Mouse (Mus musculus) erythroid progenitor cell, adult 5-6 weeks (primary cell): ENCODE data around the gene Rab5c. TPM values are rescaled to one million over a fixed set of nuclear protein-coding genes. Genes with fewer than 3 reads are reported as not detected.
A peak's percentile ranks its signal among the peaks of the same experiment; 100 is the strongest.

Experiments used
- ATAC-seq: replicated peaks from 2 replicates; pipeline ENCODE4 v1.8.0; 2016; ENCODE audit warnings: moderate number of reproducible peaks, mild to moderate bottlenecking, moderate TSS enrichment, inconsistent platforms; ENCODE audit not compliant: poor library complexity, low FRiP score, severe bottlenecking
- total RNA-seq, 2 experiments: library from RNA; stranded (forward) in 1 of 2; stranded (reverse) in 1 of 2; fragments of 150-400 nt in 1 of 2; fragments of 186-747, 209-891 nt in 1 of 2; gene quantifications; 2 replicates each; pipeline versions ENCODE4 v1.2.3 to v1.2.4; 2015 to 2017; ENCODE audit warnings: low replicate concordance in 2 of 2

The Rab5c gene
- total RNA-seq (2015; ENCODE audit: low replicate concordance) (99.8 and 136 TPM in 2 replicates), total RNA-seq (2017; ENCODE audit: low replicate concordance) (80.2 and 110 TPM in 2 replicates)

GRCm38 (mm10) chr11:100738066-100738604, at the start of gene Rab5c:
Gene Rab5c (minus strand): TSS chr11:100738215.
- ATAC-seq, result peak; percentile 88

GRCm38 (mm10) chr11:100785774-100786173, 47.8 kb upstream of the Rab5c start:
- ATAC-seq, result no peak

GRCm38 (mm10) chr11:100784286-100784685, 46.3 kb upstream of the Rab5c start:
- no peak for ATAC-seq

- no peak for ATAC-seq
Measured at GRCm38 (mm10) chr11:100782568-100782967, 44.6 kb upstream of the Rab5c start.

- no peak for ATAC-seq
Measured at GRCm38 (mm10) chr11:100781763-100782475, 43.9 kb upstream of the Rab5c start.

GRCm38 (mm10) chr11:100780247-100780646, 42.2 kb upstream of the Rab5c start:
- no peak for ATAC-seq

- no peak for ATAC-seq
Measured at GRCm38 (mm10) chr11:100778069-100778468, 40.1 kb upstream of the Rab5c start.

- ATAC-seq, result no peak
Measured at GRCm38 (mm10) chr11:100775921-100776320, 37.9 kb upstream of the Rab5c start.

GRCm38 (mm10) chr11:100774261-100774660, 36.2 kb upstream of the Rab5c start:
- ATAC-seq, result no peak

- peak; percentile 41; the same call in 1 of the 2 replicates for ATAC-seq
Measured at GRCm38 (mm10) chr11:100770646-100771408, 32.8 kb upstream of the Rab5c start, which contains the start of gene Ghdc. Gene Ghdc (minus strand): TSS chr11:100770957.

GRCm38 (mm10) chr11:100769980-100770379, 32.0 kb upstream of the Rab5c start:
- no peak for ATAC-seq

GRCm38 (mm10) chr11:100767871-100768270, 29.9 kb upstream of the Rab5c start:
- no peak for ATAC-seq

- ATAC-seq, result no peak
Measured at GRCm38 (mm10) chr11:100766726-100767125, 28.7 kb upstream of the Rab5c start.

- ATAC-seq, result no peak
Measured at GRCm38 (mm10) chr11:100762831-100763230, 24.8 kb upstream of the Rab5c start, which contains the start of gene Hcrt. Gene Hcrt (minus strand): TSS chr11:100762931.

GRCm38 (mm10) chr11:100761547-100762045, 23.6 kb upstream of the Rab5c start:
- ATAC-seq, result peak; percentile 78

- peak; percentile 85 for ATAC-seq
Measured at GRCm38 (mm10) chr11:100759611-100760233, 21.7 kb upstream of the Rab5c start, which contains the start of gene Kcnh4. Gene Kcnh4 (minus strand): TSS chr11:100759942.

- no peak for ATAC-seq
Measured at GRCm38 (mm10) chr11:100758707-100759610, 20.9 kb upstream of the Rab5c start.

GRCm38 (mm10) chr11:100757566-100757965, 19.6 kb upstream of the Rab5c start:
- no peak for ATAC-seq

- ATAC-seq, result no peak
Measured at GRCm38 (mm10) chr11:100756476-100756875, 18.5 kb upstream of the Rab5c start.
